Comparison of ENCODE assay signal across 32 mouse cellular contexts in genomic region chr16:25038529-25038928, GRCm38 (mm10).
DNase-seq lines count a peak whose midpoint lies in the region; ATAC-seq and TF ChIP-seq lines count a peak whose summit lies in the region.
"Had no signal": no experiment of that assay in that cellular context is flagged by ENCODE, and none has a peak within 500 bp of the region (broad histone marks: within the 10 kb centered on the region; RNA-seq: fewer than 3 reads in every experiment).

No protein-coding gene starts in this region.

- peak overlapping the region; percentile 10; the same call in 1 of the 2 replicates for H3K27ac ChIP-seq in bone marrow, adult 2 months (ENCODE audit: control insufficient read depth, insufficient read depth, low read depth, low read length, poor library complexity)
- no peak overlapping the region for H3K27ac ChIP-seq in kidney, embryonic 14.5 days (ENCODE audit: low read depth, low read length)
- H3K27ac ChIP-seq: embryonic facial prominence, embryonic 13.5 days; heart, embryonic 10.5 days; heart, embryonic 15.5 days; hindbrain, postnatal 0 days; intestine, embryonic 15.5 days; kidney, postnatal 0 days; limb, embryonic 12.5 days; lung, embryonic 15.5 days; midbrain, embryonic 10.5 days; midbrain, embryonic 15.5 days; neural tube, embryonic 12.5 days had no signal

- no peak for TF ChIP-seq POLR2A in bone marrow, adult 2 months (IDR thresholded peaks at IDR 0.05; ENCODE audit: borderline replicate concordance, control insufficient read depth, low read depth, low read length)

- H3K9ac ChIP-seq in kidney, embryonic 14.5 days (ENCODE audit: low read depth, low read length): no peak overlapping the region
- H3K9ac ChIP-seq: embryonic facial prominence, embryonic 13.5 days; forebrain, postnatal 0 days; heart, embryonic 15.5 days; intestine, embryonic 15.5 days; limb, embryonic 12.5 days; lung, embryonic 15.5 days; midbrain, embryonic 15.5 days; neural tube, embryonic 12.5 days had no signal

- WGBS in bone marrow, adult 2 months: 45% methylated on average over 6 of the region's 6 CpGs
- 91% methylated on average over 6 of the region's 6 CpGs for WGBS in kidney, embryonic 14.5 days

- no peak for TF ChIP-seq CTCF in bone marrow, adult 2 months (IDR thresholded peaks at IDR 0.05; ENCODE audit: control insufficient read depth, insufficient read depth, low read length)

- H3K4me2 ChIP-seq in kidney, embryonic 14.5 days (replicated peaks; ENCODE audit: low read depth, low read length): no peak overlapping the region
- H3K4me2 ChIP-seq: embryonic facial prominence, embryonic 13.5 days; heart, embryonic 15.5 days; intestine, embryonic 15.5 days; limb, embryonic 12.5 days; liver, embryonic 11.5 days; lung, embryonic 15.5 days; midbrain, embryonic 15.5 days; neural tube, embryonic 12.5 days had no signal

- no peaks in the 10 kb centered on the region for H3K9me3 ChIP-seq in kidney, embryonic 14.5 days (ENCODE audit: control insufficient read depth, low read length)
- H3K9me3 ChIP-seq: embryonic facial prominence, embryonic 13.5 days; heart, embryonic 10.5 days; heart, embryonic 15.5 days; intestine, embryonic 15.5 days; limb, embryonic 12.5 days; lung, embryonic 15.5 days; midbrain, embryonic 10.5 days; midbrain, embryonic 15.5 days; neural tube, embryonic 12.5 days had no signal

- no peaks in the 10 kb centered on the region for H3K27me3 ChIP-seq in kidney, embryonic 14.5 days (ENCODE audit: control insufficient read depth, insufficient read depth, low read length)
- H3K27me3 ChIP-seq: embryonic facial prominence, embryonic 13.5 days; heart, embryonic 15.5 days; intestine, embryonic 15.5 days; limb, embryonic 12.5 days; lung, embryonic 15.5 days; midbrain, embryonic 15.5 days; neural tube, embryonic 12.5 days; Patski had no signal

- H3K4me1 ChIP-seq in bone marrow, adult 2 months (ENCODE audit: control insufficient read depth, insufficient read depth, low read length): peaks cover 1% of the 10 kb centered on the region; the same call in 1 of the 2 replicates
- peaks cover 16% of the 10 kb centered on the region for H3K4me1 ChIP-seq in kidney, embryonic 14.5 days (ENCODE audit: control insufficient read depth, insufficient read depth, low read length)
- H3K4me1 ChIP-seq: midbrain, embryonic 10.5 days; midbrain, embryonic 15.5 days; neural tube, embryonic 12.5 days had no signal

- peak; percentile 67 for ATAC-seq in megakaryocyte, adult 5-6 weeks (ENCODE audit: poor library complexity, severe bottlenecking)
- ATAC-seq in kidney, embryonic 14.5 days (ENCODE audit: low FRiP score, low TSS enrichment): no peak
- no peak for ATAC-seq in erythroid progenitor cell, adult 5-6 weeks (replicated peaks; ENCODE audit: low FRiP score, poor library complexity, severe bottlenecking)
- ATAC-seq: activated CD4-positive, CD25-positive, alpha-beta regulatory T cell, adult 4 months; CD4-positive, CD25-positive, alpha-beta regulatory T cell, adult 4 months; forebrain, postnatal 0 days; hindbrain, postnatal 0 days; intestine, embryonic 15.5 days; midbrain, embryonic 15.5 days; Patski had no signal

- H3K36me3 ChIP-seq in kidney, embryonic 14.5 days (ENCODE audit: control insufficient read depth, insufficient read depth, low read length): no peaks in the 10 kb centered on the region
- H3K36me3 ChIP-seq: embryonic facial prominence, embryonic 13.5 days; heart, embryonic 10.5 days; heart, embryonic 15.5 days; intestine, embryonic 15.5 days; limb, embryonic 12.5 days; lung, embryonic 15.5 days; midbrain, embryonic 10.5 days; midbrain, embryonic 15.5 days; neural tube, embryonic 12.5 days had no signal

- H3K4me3 ChIP-seq in bone marrow, adult 2 months (replicated peaks; ENCODE audit: control insufficient read depth, low read depth, low read length): no peak overlapping the region
- H3K4me3 ChIP-seq in kidney, embryonic 14.5 days (ENCODE audit: low read length): no peak overlapping the region
- H3K4me3 ChIP-seq: embryonic facial prominence, embryonic 13.5 days; heart, embryonic 10.5 days; heart, embryonic 15.5 days; intestine, embryonic 15.5 days; limb, embryonic 12.5 days; lung, embryonic 15.5 days; midbrain, embryonic 10.5 days; midbrain, embryonic 15.5 days; neural tube, embryonic 12.5 days had no signal

- DNase-seq in A20 (ENCODE audit: low read depth, low spot score) (peak; percentile 49), ES-CJ7 (ENCODE audit: low read depth, low spot score) (peak; percentile 93)
- DNase-seq in yolk sac, embryonic 10.5 days (ENCODE audit: low spot score): no peak
- DNase-seq in ovary, postnatal 10 days (ENCODE audit: low spot score): no peak
- DNase-seq: adrenal gland, adult 8-10 months; cerebellum, adult 11-12 months; cerebellum, adult 9-11 months; forebrain, postnatal 0 days; kidney, adult 2 months; lung, postnatal 36 days; retina, postnatal 1 day; right cerebral cortex, postnatal 14 days; thymus, postnatal 25 days had no signal

Comparison
In these comparisons a context has a peak if more than half of its experiments do, and no peak if none do; other contexts are left out.
1. DNase-seq: peak in A20 (single experiment) and ES-CJ7 (single experiment); none in yolk sac, embryonic 10.5 days (single experiment) and ovary, postnatal 10 days (single experiment).